Mouse (Mus musculus) MEL (cell line): ENCODE results near the gene Dlx4. TPM values are rescaled to one million over a fixed set of nuclear protein-coding genes. Genes with fewer than 3 reads are reported as not detected.

Experiments
- DNase-seq: peaks from one replicate; pipeline ENCODE4 v3.0.0; 2011; ENCODE audit warnings: low read depth, low spot score
- H3K27ac ChIP-seq: 2 replicates; pipeline ENCODE4 v1.5.1; 2012; ENCODE audit warnings: low read depth, mild to moderate bottlenecking, control low read depth, low read length, moderate library complexity; ENCODE audit not compliant: control insufficient read depth
- H3K27me3 ChIP-seq, 2 experiments: fragments of 150-350 bp in 1 of 2; sonication (generic) in 1 of 2; 2 replicates each; pipeline ENCODE4 v1.6.1; 2012; ENCODE audit warnings: low read length in 2 of 2, mild to moderate bottlenecking in 2 of 2, improper control_type of control experiment in 1 of 2, moderate library complexity in 1 of 2; ENCODE audit not compliant: insufficient read depth in 2 of 2, control insufficient read depth in 1 of 2
- H3K36me3 ChIP-seq, 2 experiments: 2 replicates each; pipeline ENCODE4 v1.6.1; 2012 to 2014; ENCODE audit warnings: low read length in 2 of 2, improper control_type of control experiment in 1 of 2, inconsistent platforms in 1 of 2, mild to moderate bottlenecking in 1 of 2; ENCODE audit not compliant: insufficient read depth in 2 of 2, control insufficient read depth in 1 of 2
- H3K4me1 ChIP-seq, 2 experiments: fragments of 150-350 bp in 1 of 2; sonication (generic) in 1 of 2; 2 replicates each; pipeline ENCODE4 v1.6.1; 2012; ENCODE audit warnings: low read length in 2 of 2, improper control_type of control experiment in 1 of 2, mild to moderate bottlenecking in 1 of 2; ENCODE audit not compliant: insufficient read depth in 2 of 2, control insufficient read depth in 1 of 2
- H3K4me3 ChIP-seq, 2 experiments: fragments of 150-350 bp in 1 of 2; sonication (generic) in 1 of 2; 2 replicates each; pipeline ENCODE4 v1.5.1; 2012; ENCODE audit warnings: low read depth in 2 of 2, low read length in 2 of 2, mild to moderate bottlenecking in 2 of 2, moderate library complexity in 2 of 2, control low read depth in 1 of 2, improper control_type of control experiment in 1 of 2; ENCODE audit not compliant: control insufficient read depth in 1 of 2, insufficient read depth in 1 of 2
- H3K79me2 ChIP-seq: 2 replicates; pipeline ENCODE4 v1.6.1; 2012; ENCODE audit warnings: mild to moderate bottlenecking, low read length, moderate library complexity; ENCODE audit not compliant: control insufficient read depth, poor library complexity, insufficient read depth
- H3K9ac ChIP-seq: 2 replicates; pipeline ENCODE4 v1.6.1; 2012; ENCODE audit warnings: low read depth, mild to moderate bottlenecking, control low read depth, low read length, moderate library complexity; ENCODE audit not compliant: control insufficient read depth, poor library complexity, severe bottlenecking
- H3K9me3 ChIP-seq: fragments of 150-350 bp; sonication (generic); replicated peaks from 2 replicates; pipeline ENCODE4 v1.6.1; 2012; ENCODE audit warnings: mild to moderate bottlenecking, low read length, improper control_type of control experiment, moderate library complexity; ENCODE audit not compliant: insufficient read depth
- CHD1 ChIP-seq: IDR thresholded peaks from 2 replicates; pipeline ENCODE4 v1.6.1; 2012; ENCODE audit warnings: low read depth, mild to moderate bottlenecking, inconsistent platforms, low read length, improper control_type of control experiment
- E2F4 ChIP-seq: IDR thresholded peaks from 2 replicates; pipeline ENCODE4 v1.6.1; 2011; ENCODE audit warnings: low read depth, low read length, improper control_type of control experiment, borderline replicate concordance
- ELF1 ChIP-seq: IDR thresholded peaks from 2 replicates; pipeline ENCODE4 v1.6.1; 2014; ENCODE audit warnings: low read depth, mild to moderate bottlenecking, inconsistent platforms, low read length, improper control_type of control experiment, moderate library complexity
- EP300 ChIP-seq, 2 experiments: IDR thresholded peaks; 2 replicates each; pipeline ENCODE4 v1.6.1; 2011; ENCODE audit warnings: improper control_type of control experiment in 2 of 2, low read length in 2 of 2, low read depth in 1 of 2, mild to moderate bottlenecking in 1 of 2
- HCFC1 ChIP-seq: IDR thresholded peaks from 2 replicates; pipeline ENCODE4 v1.6.1; 2012; ENCODE audit warnings: low read depth, mild to moderate bottlenecking, inconsistent platforms, low read length, improper control_type of control experiment, moderate library complexity
- KAT2A ChIP-seq: conservative IDR thresholded peaks from 2 replicates; pipeline ENCODE4 v1.6.1; 2012; ENCODE audit warnings: low read depth, low read length, improper control_type of control experiment, inconsistent platforms
- MAFK ChIP-seq: IDR thresholded peaks from 2 replicates; pipeline ENCODE4 v1.6.1; 2011; ENCODE audit warnings: low read depth, mild to moderate bottlenecking, low read length, improper control_type of control experiment, borderline replicate concordance
- MYC ChIP-seq: IDR thresholded peaks from 2 replicates; pipeline ENCODE4 v1.6.1; 2011; ENCODE audit warnings: low read depth, mild to moderate bottlenecking, low read length, improper control_type of control experiment, moderate library complexity
- TBP ChIP-seq: IDR thresholded peaks from 2 replicates; pipeline ENCODE4 v1.8.0; 2011; ENCODE audit warnings: low read depth, low read length, improper control_type of control experiment
- ZC3H11A ChIP-seq: IDR thresholded peaks from 2 replicates; pipeline ENCODE4 v1.6.1; 2012; ENCODE audit warnings: low read depth, mild to moderate bottlenecking, inconsistent platforms, low read length, improper control_type of control experiment
- ZNF384 ChIP-seq: IDR thresholded peaks from 2 replicates; pipeline ENCODE4 v1.6.1; 2012; ENCODE audit warnings: low read depth, mild to moderate bottlenecking, inconsistent platforms, low read length, improper control_type of control experiment
- polyA plus RNA-seq, 2 experiments: library from polyadenylated mRNA; stranded (reverse) in 1 of 2; unstranded in 1 of 2; fragments of >175 nt in 1 of 2; fragments of >200 nt in 1 of 2; gene quantifications; 2 replicates each; pipeline versions ENCODE4 v1.2.1 to v1.2.4; 2012; ENCODE audit warnings: low replicate concordance in 2 of 2, low read depth in 1 of 2; ENCODE audit not compliant: insufficient read length in 2 of 2, insufficient read depth in 1 of 2, missing spikeins in 1 of 2
- total RNA-seq: library from RNA; depleted of rRNA; stranded (reverse); fragments of 300-350 nt; gene quantifications from 2 replicates; pipeline ENCODE4 v1.2.3, GENCODE M21; 2012

Dlx4 gene
- total and polyA plus RNA-seq, 3 experiments, result not detected

DNA sequence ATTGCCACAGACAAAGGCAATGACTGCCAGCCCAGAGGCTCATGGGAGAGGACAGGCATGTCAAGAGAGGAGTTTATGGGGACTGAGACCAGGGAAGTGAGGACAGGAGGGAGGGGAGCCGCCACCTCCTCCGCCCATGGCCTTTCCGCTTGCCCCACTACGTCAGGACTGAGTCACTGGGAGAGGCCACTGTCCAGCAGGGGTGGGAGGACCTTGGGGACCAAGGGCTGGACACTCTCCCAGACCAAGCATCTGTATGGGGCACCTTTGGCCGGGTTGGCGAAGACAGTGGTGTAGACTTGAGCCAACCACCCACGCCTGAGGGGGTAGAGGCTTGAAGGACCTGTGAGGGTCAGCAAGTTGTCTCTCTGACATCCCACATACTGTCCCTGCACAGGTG is 40.8 kb upstream of the Dlx4 start:
- no peak overlapping the region for H3K4me3 ChIP-seq
- no peaks in the 10 kb centered on the region for H3K79me2 ChIP-seq
- no peak overlapping the region for H3K27ac ChIP-seq
- no peaks in the 10 kb centered on the region for H3K9me3 ChIP-seq
- H3K4me1 ChIP-seq, result no peaks in the 10 kb centered on the region
- TF ChIP-seq ZNF384 (no peak), HCFC1 (no peak), MYC (no peak), KAT2A (no peak), ZC3H11A (no peak), E2F4 (no peak), TBP (no peak)
- H3K36me3 ChIP-seq, result no peaks in the 10 kb centered on the region
- H3K27me3 ChIP-seq, result peaks cover 34 to 45% of the 10 kb centered on the region in 2 experiments
- no peak overlapping the region for H3K9ac ChIP-seq
- DNase-seq, result no peak

DNA sequence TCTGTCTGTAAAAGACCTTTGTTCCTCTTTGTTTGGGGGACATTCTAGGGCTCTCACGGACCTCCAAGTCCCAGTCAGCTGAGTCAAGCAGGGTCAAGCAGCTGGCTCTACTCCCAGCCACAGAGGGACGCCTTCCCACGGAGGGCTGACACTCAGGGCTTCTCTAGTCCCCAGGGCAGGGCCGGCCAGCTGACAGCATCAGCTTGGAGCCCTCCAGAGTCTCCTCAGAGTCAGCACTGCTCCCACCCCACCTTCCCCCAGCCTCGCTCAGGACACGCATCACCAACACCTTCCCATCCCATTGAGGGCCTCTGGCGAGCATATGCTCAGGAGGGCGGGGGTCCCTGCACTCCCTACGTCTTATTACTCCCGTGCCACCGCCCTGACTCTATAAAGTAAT is 39.6 kb upstream of the Dlx4 start:
- Histone ChIP-seq H3K9me3 (no peaks in the 10 kb centered on the region), H3K4me3 (no peak overlapping the region), H3K4me1 (no peaks in the 10 kb centered on the region), H3K79me2 (no peaks in the 10 kb centered on the region), H3K27ac (no peak overlapping the region), H3K36me3 (no peaks in the 10 kb centered on the region), H3K9ac (no peak overlapping the region), H3K27me3 (peaks cover 40 to 44% of the 10 kb centered on the region in 2 experiments)
- no peak for DNase-seq
- TF ChIP-seq CHD1, result no peak
- no peak for TF ChIP-seq EP300 (IDR thresholded peaks at IDR 0.05; ENCODE audit: low read depth in 1 of 2, low read length in 2 of 2)
- no peak for TF ChIP-seq MAFK

DNA sequence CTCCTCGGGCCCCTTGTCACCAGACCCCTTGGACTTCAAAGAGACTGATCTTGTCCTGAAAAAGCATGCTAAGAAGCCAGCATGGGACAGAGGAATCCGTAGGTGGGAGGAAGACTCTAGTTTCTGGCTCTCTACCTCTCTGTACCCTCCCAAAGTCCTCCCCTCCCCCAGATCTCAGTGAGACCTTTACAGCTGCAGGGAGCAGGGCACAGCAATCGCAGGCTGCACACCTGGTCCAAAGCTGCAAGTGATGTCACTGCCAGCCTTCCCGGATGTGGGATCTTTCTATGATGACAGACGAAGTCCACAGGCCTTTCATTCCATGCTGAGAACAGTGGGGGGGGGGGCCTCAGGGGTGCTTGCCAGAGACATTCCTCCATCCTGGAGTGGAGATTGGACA is 38.5 kb upstream of the Dlx4 start:
- Histone ChIP-seq H3K27ac (no peak overlapping the region), H3K9ac (no peak overlapping the region), H3K36me3 (no peaks in the 10 kb centered on the region), H3K79me2 (no peaks in the 10 kb centered on the region), H3K9me3 (no peaks in the 10 kb centered on the region), H3K4me3 (no peak overlapping the region), H3K27me3 (peaks cover 36 to 41% of the 10 kb centered on the region in 2 experiments), H3K4me1 (no peaks in the 10 kb centered on the region)
- no peak for TF ChIP-seq ELF1
- no peak for TF ChIP-seq ZNF384
- no peak for DNase-seq
